Mouse (Mus musculus) testis, postnatal 10 days (tissue): ENCODE data around the gene Cnnm1.

Experiments used
- DNase-seq: peaks from one replicate; pipeline ENCODE4 v3.0.0; 2021; ENCODE audit warnings: low spot score

Gene Cnnm1

GRCm38 (mm10) chr19:43546337-43547117 is 106.3 kb downstream of the Cnnm1 start:
- DNase-seq = no peak
